Mouse (Mus musculus) heart, postnatal 36 days (tissue): ENCODE measurements at regions not wholly inside any gene's neighbourhood (a gene's known extent, or its start where the extent isn't known, plus 50 kb on each side); places are given as distances from the start of the nearest gene placed in this dataset.
"Not testable (repeated sequence)": the region's sequence is repeated elsewhere in the genome, so short reads cannot be mapped to it uniquely, and the experiment has no call there.

Experiments
- DNase-seq, 2 experiments: peaks; one replicate each; pipeline ENCODE4 v3.0.0; 2021 to 2022
- intact Hi-C: fragments of 180-260 bp; cut with DNase I; formaldehyde crosslinking; loops from one replicate; pipeline ENCODE4 v1.15.1; 2025

- DNase-seq, result no peak
- intact Hi-C loops, result no loop called here
Measured at GRCm38 (mm10) chr6:79619991-79620390, 197.7 kb upstream of the Gm20594 start.

DNA sequence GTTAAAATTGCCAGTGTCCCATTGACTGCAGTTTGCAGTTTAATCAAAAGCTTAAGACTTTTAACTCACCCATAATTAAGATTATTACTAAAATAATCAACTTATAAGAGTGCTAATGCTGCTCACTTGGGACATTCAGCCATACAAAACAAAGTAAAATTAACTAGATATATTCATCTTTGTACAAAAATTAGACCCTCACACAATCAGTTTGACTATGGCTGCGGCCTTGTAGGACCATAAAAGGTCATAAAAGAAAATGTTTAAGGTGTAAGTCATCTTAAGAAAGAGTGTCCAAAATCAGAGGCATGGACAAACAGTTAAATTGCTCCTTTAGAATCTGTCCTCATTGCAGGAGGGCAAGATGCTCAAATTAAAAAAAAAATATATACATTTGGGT, 186.0 kb upstream of the Gm20594 start:
- intact Hi-C loops, result not testable (repeated sequence)
- DNase-seq, result peak in 1 of 2 experiments; percentile 2

DNA sequence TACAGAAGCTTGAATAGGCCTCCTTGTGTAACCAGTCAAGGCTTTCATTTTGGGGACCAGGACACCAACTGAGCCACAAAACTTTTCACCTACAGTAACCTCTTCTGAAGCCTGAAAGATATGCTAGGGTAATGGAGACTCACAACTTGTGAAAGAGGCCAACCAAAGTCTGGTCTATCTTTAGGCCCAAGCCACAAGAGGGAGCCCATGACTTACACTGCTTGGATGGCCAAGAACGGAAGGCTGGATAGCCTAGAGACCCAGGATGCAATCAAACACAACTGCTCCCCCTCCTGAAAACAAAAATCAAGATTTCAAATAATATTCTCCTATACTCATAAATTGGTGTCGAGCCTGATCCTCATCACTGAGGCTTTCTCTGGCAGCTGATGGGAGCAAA, 166.4 kb upstream of the Gm20594 start:
- intact Hi-C loops, result no loop called here
- DNase-seq, result no peak
